Mouse (Mus musculus): ENCODE measurements around the gene Ano8.
A peak's percentile ranks its signal among the peaks of the same experiment; 100 is the strongest.
"Not testable (repeated sequence)": the region's sequence is repeated elsewhere in the genome, so short reads cannot be mapped to it uniquely, and the experiment has no call there.

Ano8 gene

GRCm38 (mm10) chr8:71485142-71486135, at the start of gene Ano8:
Gene Ano8 (minus strand): TSS chr8:71485963.
- DNase-seq (ENCODE audit: low spot score in 2 of 2), result peak; percentile 64 to 68

GRCm38 (mm10) chr8:71534263-71534810, 48.6 kb upstream of the Ano8 start:
- no peak for DNase-seq (ENCODE audit: low spot score in 2 of 2)

- DNase-seq (ENCODE audit: low spot score in 2 of 2), result not testable (repeated sequence)
Measured at GRCm38 (mm10) chr8:71530735-71531467, 45.1 kb upstream of the Ano8 start.

GRCm38 (mm10) chr8:71528362-71529073, 42.8 kb upstream of the Ano8 start:
- no peak for DNase-seq (ENCODE audit: low spot score in 2 of 2)

- no peak for DNase-seq (ENCODE audit: low spot score in 2 of 2)
Measured at GRCm38 (mm10) chr8:71527162-71527870, 41.6 kb upstream of the Ano8 start.

GRCm38 (mm10) chr8:71526272-71526671, 40.5 kb upstream of the Ano8 start:
- no peak for DNase-seq (ENCODE audit: low spot score in 2 of 2)

- DNase-seq (ENCODE audit: low spot score in 2 of 2), result no peak
Measured at GRCm38 (mm10) chr8:71525226-71526050, 39.7 kb upstream of the Ano8 start, which contains the start of gene Ccdc194. Gene Ccdc194 (minus strand): TSS chr8:71525711.

- DNase-seq (ENCODE audit: low spot score in 2 of 2), result peak; percentile 88 to 91
Measured at GRCm38 (mm10) chr8:71521634-71522033, 35.9 kb upstream of the Ano8 start.

GRCm38 (mm10) chr8:71519037-71519825, 33.5 kb upstream of the Ano8 start:
- not testable (repeated sequence) for DNase-seq (ENCODE audit: low spot score in 2 of 2)

GRCm38 (mm10) chr8:71516786-71517185, 31.0 kb upstream of the Ano8 start:
- DNase-seq (ENCODE audit: low spot score in 2 of 2), result no peak

GRCm38 (mm10) chr8:71515043-71515442, 29.3 kb upstream of the Ano8 start:
- DNase-seq (ENCODE audit: low spot score in 2 of 2), result no peak

GRCm38 (mm10) chr8:71513018-71513754, 27.4 kb upstream of the Ano8 start:
- no peak for DNase-seq (ENCODE audit: low spot score in 2 of 2)

GRCm38 (mm10) chr8:71511644-71512043, 25.9 kb upstream of the Ano8 start, which contains the start of gene Plvap:
Gene Plvap (minus strand): TSS chr8:71511752.
- no peak for DNase-seq (ENCODE audit: low spot score in 2 of 2)

GRCm38 (mm10) chr8:71509316-71509715, 23.6 kb upstream of the Ano8 start:
- no peak for DNase-seq (ENCODE audit: low spot score in 2 of 2)

- DNase-seq (ENCODE audit: low spot score in 2 of 2), result no peak
Measured at GRCm38 (mm10) chr8:71507589-71508104, 21.9 kb upstream of the Ano8 start.

GRCm38 (mm10) chr8:71505979-71506378, 20.2 kb upstream of the Ano8 start:
- no peak for DNase-seq (ENCODE audit: low spot score in 2 of 2)

- no peak for DNase-seq (ENCODE audit: low spot score in 2 of 2)
Measured at GRCm38 (mm10) chr8:71505326-71505725, 19.6 kb upstream of the Ano8 start.

- DNase-seq (ENCODE audit: low spot score in 2 of 2), result no peak
Measured at GRCm38 (mm10) chr8:71504349-71504748, 18.6 kb upstream of the Ano8 start.

Data from spleen, postnatal 14 days (tissue).